Comparison of ENCODE assay signal across 8 mouse cellular contexts in genomic region chr14:87416755-87417690, GRCm38 (mm10). TPM values are rescaled to one million over a fixed set of nuclear protein-coding genes. Genes with fewer than 3 reads are reported as not detected.
DNase-seq lines count a peak whose midpoint lies in the region; ATAC-seq and TF ChIP-seq lines count a peak whose summit lies in the region.

No protein-coding gene starts in this region.

- H3K4me1 ChIP-seq in bone marrow, adult 2 months (ENCODE audit: control insufficient read depth, insufficient read depth, low read length): no peaks in the 10 kb centered on the region
- H3K4me1 ChIP-seq in embryonic facial prominence, embryonic 14.5 days (ENCODE audit: control insufficient read depth, insufficient read depth, low read length): peaks cover 17% of the 10 kb centered on the region; the same call in 1 of the 2 replicates
- H3K4me1 ChIP-seq in heart, embryonic 10.5 days: peaks cover 24% of the 10 kb centered on the region
- peaks cover 13% of the 10 kb centered on the region; the same call in 1 of the 2 replicates for H3K4me1 ChIP-seq in kidney, embryonic 15.5 days
- H3K4me1 ChIP-seq in liver, embryonic 15.5 days (replicated peaks): peaks cover 41% of the 10 kb centered on the region
- H3K4me1 ChIP-seq in testis, adult 2 months (ENCODE audit: control insufficient read depth, insufficient read depth, low read length): no peaks in the 10 kb centered on the region

- H3K9ac ChIP-seq in embryonic facial prominence, embryonic 14.5 days (ENCODE audit: low read depth, low read length): peak overlapping the region; percentile 97
- H3K9ac ChIP-seq in kidney, embryonic 15.5 days: peak overlapping the region; percentile 91
- peak overlapping the region; percentile 92 for H3K9ac ChIP-seq in liver, embryonic 15.5 days

- no peak for TF ChIP-seq CTCF in bone marrow, adult 2 months (IDR thresholded peaks at IDR 0.05; ENCODE audit: control insufficient read depth, insufficient read depth, low read length)
- TF ChIP-seq CTCF in testis, adult 2 months (IDR thresholded peaks at IDR 0.05; ENCODE audit: control insufficient read depth, insufficient read depth, insufficient replicate concordance, low read depth, low read length): no peak

- ATAC-seq in embryonic facial prominence, embryonic 14.5 days (ENCODE audit: low read depth): peak; percentile 55
- ATAC-seq in kidney, embryonic 15.5 days (replicated peaks; ENCODE audit: low FRiP score): peak; percentile 75
- ATAC-seq in liver, embryonic 15.5 days (ENCODE audit: insufficient read depth): peak; percentile 59

- H3K36me3 ChIP-seq in embryonic facial prominence, embryonic 14.5 days (ENCODE audit: control insufficient read depth, insufficient read depth, low read length): no peaks in the 10 kb centered on the region
- H3K36me3 ChIP-seq in heart, embryonic 10.5 days: no peaks in the 10 kb centered on the region
- no peaks in the 10 kb centered on the region for H3K36me3 ChIP-seq in kidney, embryonic 15.5 days
- 0 out of 2 replicates have a peak, but pooled peaks cover 3% of the 10 kb centered on the region for H3K36me3 ChIP-seq in liver, embryonic 15.5 days (replicated peaks)
- no peaks in the 10 kb centered on the region for H3K36me3 ChIP-seq in testis, adult 2 months (ENCODE audit: control insufficient read depth, insufficient read depth, low read length)

- peak overlapping the region; percentile 96 for H3K27ac ChIP-seq in bone marrow, adult 2 months (ENCODE audit: control insufficient read depth, insufficient read depth, low read depth, low read length, poor library complexity)
- H3K27ac ChIP-seq in embryonic facial prominence, embryonic 14.5 days (replicated peaks; ENCODE audit: low read depth, low read length): peak overlapping the region; percentile 100
- H3K27ac ChIP-seq in heart, embryonic 10.5 days: peak overlapping the region; percentile 99
- peak overlapping the region; percentile 100 for H3K27ac ChIP-seq in kidney, embryonic 15.5 days
- H3K27ac ChIP-seq in liver, embryonic 15.5 days (replicated peaks): peak overlapping the region; percentile 100
- H3K27ac ChIP-seq in testis, adult 2 months (ENCODE audit: control insufficient read depth, insufficient read depth, low read depth, low read length): peak overlapping the region; percentile 85

- peak; percentile 14 to 31 for DNase-seq in CD8-positive naive resting alpha-beta T cell, adult 2 months (ENCODE audit: low read depth in 2 of 2, low spot score in 2 of 2)
- DNase-seq in embryonic facial prominence, embryonic 14.5 days (ENCODE audit: low spot score): peak; percentile 47
- DNase-seq in heart, embryonic 10.5 days (ENCODE audit: low spot score): no peak
- DNase-seq in neural tube, embryonic 10.5 days (ENCODE audit: extremely low spot score, low spot score): peak; percentile 62

- H3K27me3 ChIP-seq in embryonic facial prominence, embryonic 14.5 days (replicated peaks; ENCODE audit: control insufficient read depth, insufficient read depth, low read length): no peaks in the 10 kb centered on the region
- H3K27me3 ChIP-seq in heart, embryonic 10.5 days (ENCODE audit: insufficient read depth, poor library complexity, severe bottlenecking): no peaks in the 10 kb centered on the region
- H3K27me3 ChIP-seq in kidney, embryonic 15.5 days: no peaks in the 10 kb centered on the region
- no peaks in the 10 kb centered on the region for H3K27me3 ChIP-seq in liver, embryonic 15.5 days
- no peaks in the 10 kb centered on the region for H3K27me3 ChIP-seq in testis, adult 2 months (ENCODE audit: control insufficient read depth, insufficient read depth, low read length)

- 3% methylated on average over 106 of the region's 109 CpGs for WGBS in bone marrow, adult 2 months
- under 1% methylated on average over 44 of the region's 109 CpGs for WGBS in embryonic facial prominence, embryonic 14.5 days
- 3% methylated on average over 106 of the region's 109 CpGs for WGBS in heart, embryonic 10.5 days
- under 1% methylated on average over 67 of the region's 109 CpGs for WGBS in kidney, embryonic 15.5 days
- WGBS in liver, embryonic 15.5 days (ENCODE audit: insufficient replicate concordance): under 1% methylated on average over 108 of the region's 109 CpGs

- TF ChIP-seq POLR2A in bone marrow, adult 2 months (IDR thresholded peaks at IDR 0.05; ENCODE audit: borderline replicate concordance, control insufficient read depth, low read depth, low read length): no peak
- TF ChIP-seq POLR2A in testis, adult 2 months (IDR thresholded peaks at IDR 0.05; ENCODE audit: control insufficient read depth, low read depth, low read length): no peak; the same call in 1 of the 2 replicates

- H3K4me2 ChIP-seq in embryonic facial prominence, embryonic 14.5 days (ENCODE audit: low read depth, low read length): peak overlapping the region; percentile 69
- peak overlapping the region; percentile 72 for H3K4me2 ChIP-seq in kidney, embryonic 15.5 days
- H3K4me2 ChIP-seq in liver, embryonic 15.5 days: peak overlapping the region; percentile 100

- H3K9me3 ChIP-seq in embryonic facial prominence, embryonic 14.5 days (ENCODE audit: control insufficient read depth, low read length): no peaks in the 10 kb centered on the region
- no peaks in the 10 kb centered on the region for H3K9me3 ChIP-seq in heart, embryonic 10.5 days
- H3K9me3 ChIP-seq in kidney, embryonic 15.5 days (replicated peaks): no peaks in the 10 kb centered on the region
- no peaks in the 10 kb centered on the region for H3K9me3 ChIP-seq in liver, embryonic 15.5 days (replicated peaks)

- H3K4me3 ChIP-seq in bone marrow, adult 2 months (replicated peaks; ENCODE audit: control insufficient read depth, low read depth, low read length): peak overlapping the region; percentile 88
- peak overlapping the region; percentile 86 for H3K4me3 ChIP-seq in embryonic facial prominence, embryonic 14.5 days (ENCODE audit: low read depth, low read length)
- peak overlapping the region; percentile 79 for H3K4me3 ChIP-seq in heart, embryonic 10.5 days
- peak overlapping the region; percentile 85 for H3K4me3 ChIP-seq in kidney, embryonic 15.5 days (replicated peaks)
- peak overlapping the region; percentile 90 for H3K4me3 ChIP-seq in liver, embryonic 15.5 days (replicated peaks)
- H3K4me3 ChIP-seq in testis, adult 2 months (ENCODE audit: control insufficient read depth, low read depth, low read length): peak overlapping the region; percentile 92

RNA-seq across cellular contexts. Expression of gene Tdrd3, which starts 0.6 kb away (rescaled TPM):
- 7.6 and 21.8 TPM in 2 replicates for polyA plus RNA-seq in bone marrow, adult 2 months (2011; ENCODE audit: insufficient read depth, insufficient read length, low replicate concordance, missing spikeins)
- polyA plus RNA-seq in embryonic facial prominence, embryonic 14.5 days (2014; fragmentation: Nextera tagmentation; extraction: Ambion mirVana): 37.0 and 40.7 TPM in 2 replicates
- 19.7 and 21.8 TPM in 2 replicates for polyA plus RNA-seq in heart, embryonic 10.5 days (2016; fragmentation: Nextera tagmentation; extraction: Ambion mirVana)
- 26.9 and 27.9 TPM in 2 replicates for polyA plus RNA-seq in kidney, embryonic 15.5 days (2015; fragmentation: Nextera tagmentation; extraction: Ambion mirVana)
- polyA plus RNA-seq in liver, embryonic 15.5 days (2015; fragmentation: Nextera tagmentation; extraction: Ambion mirVana): 5.9 and 6.2 TPM in 2 replicates
- polyA plus RNA-seq in testis, adult 2 months (2012; rRNA removed): 7.9 and 8.8 TPM in 2 replicates
